Mouse (Mus musculus): ENCODE data around the gene Hist1h2aa. TPM values are rescaled to one million over a fixed set of nuclear protein-coding genes. Genes with fewer than 3 reads are reported as not detected.
A peak's percentile ranks its signal among the peaks of the same experiment; 100 is the strongest.

Gene Hist1h2aa
- total and polyA plus RNA-seq, 3 experiments, result not detected

DNA sequence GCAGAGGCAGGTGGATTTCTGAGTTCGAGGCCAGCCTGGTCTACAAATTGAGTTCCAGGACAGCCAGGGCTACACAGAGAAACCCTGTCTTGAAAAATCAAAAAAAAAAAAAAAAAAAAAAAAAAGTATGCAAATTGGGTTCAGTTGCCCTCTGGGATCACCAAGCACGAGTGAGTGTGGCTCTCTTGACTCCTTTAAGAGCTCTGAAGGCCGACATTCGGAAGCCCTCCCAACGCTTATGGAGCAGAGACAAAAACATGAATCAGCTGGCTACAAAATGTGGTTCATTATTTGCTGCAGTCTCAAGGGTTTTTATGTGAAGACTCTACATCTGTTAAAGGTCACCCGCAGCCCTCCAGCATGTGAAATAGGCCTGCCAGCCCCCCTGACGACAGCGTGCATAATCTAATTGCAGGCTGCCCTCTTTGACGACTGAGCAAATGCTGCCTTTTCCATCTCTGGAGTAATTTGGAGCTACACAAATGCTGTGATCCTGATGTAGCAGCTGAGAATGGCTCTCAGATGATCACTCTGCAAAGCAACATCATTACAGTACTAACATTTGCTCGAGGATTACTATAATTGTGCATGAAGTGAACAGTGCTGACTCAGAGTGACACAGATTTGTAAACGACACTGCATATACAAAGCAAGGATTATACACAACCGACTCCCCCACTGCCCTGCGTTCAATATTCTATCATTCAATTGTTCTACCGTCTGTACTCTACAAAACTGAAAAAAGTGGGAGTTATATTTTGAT lies 15.4 kb downstream of the Hist1h2aa start:
- TF ChIP-seq ZC3H11A (IDR thresholded peaks at IDR 0.05; ENCODE audit: low read depth, low read length) (no peak), JUND (conservative IDR thresholded peaks at IDR 0.05; ENCODE audit: low read depth, low read length) (no peak), TBP (conservative IDR thresholded peaks at IDR 0.05; ENCODE audit: low read depth, low read length) (no peak), USF1 (IDR thresholded peaks at IDR 0.05; ENCODE audit: low read depth, low read length) (no peak), ETS1 (conservative IDR thresholded peaks at IDR 0.05; ENCODE audit: low read depth, low read length) (no peak), ZNF384 (IDR thresholded peaks at IDR 0.05; ENCODE audit: low read depth, low read length) (peak; percentile 44; the same call in 1 of the 2 replicates)
- no peaks in the 10 kb centered on the region for H3K79me2 ChIP-seq (replicated peaks; ENCODE audit: control insufficient read depth, extremely low read depth, insufficient read depth, poor library complexity, severe bottlenecking)
- no peaks in the 10 kb centered on the region for H3K27me3 ChIP-seq (replicated peaks)
- no peak overlapping the region; the same call in 1 of the 2 replicates for H3K27ac ChIP-seq (ENCODE audit: insufficient read depth, low read depth)
- H3K9ac ChIP-seq (ENCODE audit: insufficient read depth, low read depth), result no peak overlapping the region
- H3K4me2 ChIP-seq (ENCODE audit: insufficient read depth, low read depth, poor library complexity, severe bottlenecking), result no peak overlapping the region
- H3K4me3 ChIP-seq (replicated peaks in 1 of 3; ENCODE audit: low read depth in 2 of 3, low read length in 2 of 3, poor library complexity in 1 of 3), result no peak overlapping the region
- DNase-seq (ENCODE audit: extremely low read depth), result no peak
- H3K9me3 ChIP-seq (replicated peaks; ENCODE audit: low read length), result no peaks in the 10 kb centered on the region
- H3K36me3 ChIP-seq (replicated peaks in 1 of 2; ENCODE audit: control insufficient read depth in 1 of 2, insufficient read depth in 1 of 2, low read length in 1 of 2), result no peaks in the 10 kb centered on the region
- dilution Hi-C loops (cut with MboI; ENCODE audit: extremely low pct_ligation_motif_present, extremely low pct_unique_long_range_greater_than_20kb, low sequenced_read_pairs) (no loop called here), in situ Hi-C loops (cut with MboI; ENCODE audit: low pct_ligation_motif_present, low pct_unique_long_range_greater_than_20kb, low sequenced_read_pairs) (no loop called here)
- peaks cover 3 to 9% of the 10 kb centered on the region in 2 experiments; a peak in 3 of 4 replicates for H3K4me1 ChIP-seq (ENCODE audit: control insufficient read depth in 1 of 2, insufficient read depth in 2 of 2)

DNA sequence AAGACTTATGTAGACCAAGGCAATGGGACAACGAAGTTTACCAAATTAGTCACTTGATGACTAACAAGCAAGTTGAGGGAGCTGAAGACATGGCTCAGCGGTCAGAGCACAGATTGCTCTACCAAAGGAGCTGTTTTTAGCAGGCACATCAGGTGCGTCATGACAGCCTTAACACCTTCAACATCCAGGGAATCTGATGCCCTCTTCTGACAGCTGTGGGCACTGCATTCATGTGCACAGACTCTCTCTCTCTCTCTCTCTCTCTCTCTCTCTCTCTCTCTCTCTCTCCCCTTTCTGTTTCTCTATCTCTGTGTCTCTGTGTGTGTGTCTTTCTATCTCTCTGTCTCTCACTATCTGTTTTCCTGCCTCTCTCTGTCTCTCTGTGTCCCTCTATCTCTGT lies 16.7 kb downstream of the Hist1h2aa start:
- TF ChIP-seq MEF2A (IDR thresholded peaks at IDR 0.05; ENCODE audit: borderline replicate concordance, low read depth, low read length) (peak; percentile 9; the same call in 1 of the 2 replicates), MAFK (IDR thresholded peaks at IDR 0.05; ENCODE audit: insufficient replicate concordance, low read length) (no peak), NRF1 (IDR thresholded peaks at IDR 0.05; ENCODE audit: low read depth, low read length) (no peak), RAD21 (IDR thresholded peaks at IDR 0.05; ENCODE audit: low read depth, low read length) (peak; percentile 38), BHLHE40 (IDR thresholded peaks at IDR 0.05; ENCODE audit: low read depth, low read length) (0 out of 2 replicates have a peak, but pooled peaks have one; percentile 17), SMC3 (IDR thresholded peaks at IDR 0.05; ENCODE audit: low read depth, low read length) (peak; percentile 51), USF2 (conservative IDR thresholded peaks at IDR 0.05; ENCODE audit: low read depth, low read length) (no peak), CTCF (conservative IDR thresholded peaks at IDR 0.05 in 1 of 2, IDR thresholded peaks at IDR 0.05 in 1 of 2; ENCODE audit: low read depth in 2 of 2, low read length in 2 of 2) (peak; percentile 33 to 58; a peak in 3 of 4 replicates)
- H3K4me3 ChIP-seq (replicated peaks in 1 of 3; ENCODE audit: low read depth in 2 of 3, low read length in 2 of 3, poor library complexity in 1 of 3), result no peak overlapping the region
- H3K27me3 ChIP-seq (replicated peaks), result no peaks in the 10 kb centered on the region
- dilution Hi-C loops (cut with MboI; ENCODE audit: extremely low pct_ligation_motif_present, extremely low pct_unique_long_range_greater_than_20kb, low sequenced_read_pairs), result no loop called here
- H3K4me2 ChIP-seq (ENCODE audit: insufficient read depth, low read depth, poor library complexity, severe bottlenecking), result no peak overlapping the region
- H3K4me1 ChIP-seq (ENCODE audit: control insufficient read depth in 1 of 2, insufficient read depth in 2 of 2), result peaks cover 3 to 9% of the 10 kb centered on the region in 2 experiments; a peak in 3 of 4 replicates
- no peaks in the 10 kb centered on the region for H3K36me3 ChIP-seq (replicated peaks in 1 of 2; ENCODE audit: control insufficient read depth in 1 of 2, insufficient read depth in 1 of 2, low read length in 1 of 2)
- H3K9ac ChIP-seq (ENCODE audit: insufficient read depth, low read depth), result no peak overlapping the region
- DNase-seq (ENCODE audit: extremely low read depth), result peak; percentile 29
- no peak overlapping the region for H3K27ac ChIP-seq (ENCODE audit: insufficient read depth, low read depth)
- in situ Hi-C loops (cut with MboI; ENCODE audit: low pct_ligation_motif_present, low pct_unique_long_range_greater_than_20kb, low sequenced_read_pairs), result no loop called here
- H3K9me3 ChIP-seq (replicated peaks; ENCODE audit: low read length), result no peaks in the 10 kb centered on the region
- H3K79me2 ChIP-seq (replicated peaks; ENCODE audit: control insufficient read depth, extremely low read depth, insufficient read depth, poor library complexity, severe bottlenecking), result no peaks in the 10 kb centered on the region

Data from CH12.LX (cell line).